Mouse (Mus musculus) heart, embryonic 10.5 days (tissue): ENCODE results near the gene Tmppe. TPM values are rescaled to one million over a fixed set of nuclear protein-coding genes. Genes with fewer than 3 reads are reported as not detected.

Source experiments
- DNase-seq: peaks from one replicate; pipeline ENCODE4 v3.0.0-alpha.2; 2017; ENCODE audit warnings: low spot score
- H3K27ac ChIP-seq: fragments of 300-500 bp; sonication (generic); 2 replicates; pipeline ENCODE4 v1.5.1; 2016; ENCODE audit warnings: mild to moderate bottlenecking
- H3K27me3 ChIP-seq: fragments of 300-500 bp; sonication (generic); 2 replicates; pipeline ENCODE4 v1.6.1; 2016; ENCODE audit warnings: mild to moderate bottlenecking; ENCODE audit not compliant: poor library complexity, insufficient read depth, severe bottlenecking
- H3K36me3 ChIP-seq: fragments of 300-500 bp; sonication (generic); 2 replicates; pipeline ENCODE4 v1.6.1; 2016; ENCODE audit warnings: mild to moderate bottlenecking, moderate library complexity
- H3K4me1 ChIP-seq: fragments of 300-500 bp; sonication (generic); 2 replicates; pipeline ENCODE4 v1.6.1; 2016; ENCODE audit warnings: mild to moderate bottlenecking
- H3K4me3 ChIP-seq: fragments of 300-500 bp; sonication (generic); 2 replicates; pipeline ENCODE4 v1.5.1; 2016; ENCODE audit warnings: mild to moderate bottlenecking, moderate library complexity
- H3K9me3 ChIP-seq: fragments of 300-500 bp; sonication (generic); 2 replicates; pipeline ENCODE4 v1.6.1; 2016; ENCODE audit warnings: mild to moderate bottlenecking, moderate library complexity
- WGBS: fragments of 180-500 bp; shearing (Covaris S2); methylation state at CpG from one replicate; pipeline ENCODE4 v1.1.7; 2016; 5-methylcytosine and 5-hydroxymethylcytosine counted together
- polyA plus RNA-seq: library from polyadenylated mRNA; unstranded; fragments of >200 nt; fragmentation: Nextera tagmentation; extraction: Ambion mirVana; gene quantifications from 2 replicates; pipeline ENCODE4 v1.2.1, GENCODE M21; 2016

Gene Tmppe
- polyA plus RNA-seq, 1 experiment from 2014 or later = 11.5 TPM

- DNase-seq = no peak
- H3K27ac ChIP-seq = no peak overlapping the region
- H3K27me3 ChIP-seq = no peaks in the 10 kb centered on the region
- H3K4me3 ChIP-seq = no peak overlapping the region
- H3K36me3 ChIP-seq = peaks cover 37% of the 10 kb centered on the region; the same call in 1 of the 2 replicates
- no peaks in the 10 kb centered on the region for H3K9me3 ChIP-seq
- H3K4me1 ChIP-seq = no peaks in the 10 kb centered on the region
- 79% methylated on average over 2 of the region's 2 CpGs for WGBS
These were observed 54.5 kb downstream of the Tmppe start for GRCm38 (mm10) chr9:114455420-114455819.

Other genes with a start within 250 kb of the Tmppe start
- not detected in 2 replicates for gene Bcl2a1c, start 71.0 kb upstream of the Tmppe start, polyA plus RNA-seq
- gene Crtap, start 10.4 kb upstream of the Tmppe start, polyA plus RNA-seq = 92.4 and 124 TPM in 2 replicates
- gene Glb1, start within 50 bp of the Tmppe start, polyA plus RNA-seq = 33.5 and 45.1 TPM in 2 replicates
- not detected in 2 replicates for gene Ccr4, start 103.8 kb downstream of the Tmppe start, polyA plus RNA-seq
- gene C130032M10Rik, start 114.6 kb downstream of the Tmppe start, polyA plus RNA-seq = 0.38 and 0.97 TPM in 2 replicates
- gene Trim71, start 163.3 kb downstream of the Tmppe start, polyA plus RNA-seq = 2.4 and 3.1 TPM in 2 replicates
- 44.8 and 53.3 TPM in 2 replicates for gene Cnot10, start 239.1 kb downstream of the Tmppe start, polyA plus RNA-seq